Mouse (Mus musculus) C3H10T1/2 (cell line): ENCODE results near the gene Dhx57. TPM values are rescaled to one million over a fixed set of nuclear protein-coding genes. Genes with fewer than 3 reads are reported as not detected.

Source experiments
- polyA plus RNA-seq, 2 experiments: library from polyadenylated mRNA; unstranded; fragments of >200 nt; fragmentation: generic; extraction: Trizol; gene quantifications; one replicate each; pipeline ENCODE4 v1.2.1; 2012; ENCODE audit warnings: missing spikeins in 2 of 2

Dhx57 gene
- polyA plus RNA-seq = 10 to 100 TPM in 1 of 2 experiments, under 1 TPM in 1; 0.64 to 12.1 TPM

GRCm38 (mm10) chr17:80290074-80290657, at the start of gene Dhx57, which contains the start of gene Morn2:
Dhx57 (minus strand) TSS chr17:80290476.
Morn2 (plus strand) TSS chr17:80290203.

GRCm38 (mm10) chr17:80307251-80307650, 17.0 kb upstream of the Dhx57 start, which contains the start of gene Arhgef33:
Arhgef33 (plus strand) TSS chr17:80307407.

GRCm38 (mm10) chr17:80224326-80225116, 65.8 kb downstream of the Dhx57 start, which contains the start of gene Gemin6:
Gemin6 (plus strand) TSS chr17:80224441.

GRCm38 (mm10) chr17:80206671-80207581, 83.3 kb downstream of the Dhx57 start, which contains the start of the genes Srsf7 and Ttc39d:
Srsf7 (minus strand) TSS chr17:80207307.
Ttc39d (plus strand) TSS chr17:80207460.

Other genes with a start within 250 kb of the Dhx57 start
- gene Hnrnpll, start 228.1 kb downstream of the Dhx57 start, polyA plus RNA-seq = 10 to 100 TPM in 1 of 2 experiments, 1 to 10 TPM in 1; 2.8 to 16.9 TPM
- gene Galm, start 163.0 kb downstream of the Dhx57 start, polyA plus RNA-seq = 1 to 10 TPM in 1 of 2 experiments, under 1 TPM in 1; 0.43 to 3.8 TPM
- gene Srsf7, start 83.2 kb downstream of the Dhx57 start, polyA plus RNA-seq = 10 to 100 TPM; 73.9 to 83.3 TPM
- gene Ttc39d, start 83.0 kb downstream of the Dhx57 start, polyA plus RNA-seq = under 1 TPM in 1 of 2 experiments, not detected in 1; 0.02 TPM
- 1 to 10 TPM; 2.0 to 9.7 TPM for gene Gemin6, start 66.0 kb downstream of the Dhx57 start, polyA plus RNA-seq
- gene Morn2, start 273 bp downstream of the Dhx57 start, polyA plus RNA-seq = 10 to 100 TPM; 31.5 to 63.8 TPM
- under 1 TPM in 1 of 2 experiments, not detected in 1; 0.32 TPM for gene Arhgef33, start 16.9 kb upstream of the Dhx57 start, polyA plus RNA-seq
- not detected for gene Gm10190, start 83.1 kb upstream of the Dhx57 start, polyA plus RNA-seq
- gene Sos1, start 190.0 kb upstream of the Dhx57 start, polyA plus RNA-seq = 1 to 10 TPM in 1 of 2 experiments, under 1 TPM in 1; 0.30 to 3.0 TPM